Mouse (Mus musculus) CH12.LX (cell line): Measurements from ENCODE around the gene Krt12. TPM values are rescaled to one million over a fixed set of nuclear protein-coding genes. Genes with fewer than 3 reads are reported as not detected.

ENCODE experiments used
- DNase-seq: peaks from one replicate; pipeline ENCODE4 v3.0.0-alpha.2; 2013; ENCODE audit errors: extremely low read depth
- H3K27ac ChIP-seq: 2 replicates; pipeline ENCODE4 v1.5.1; 2012; ENCODE audit warnings: low read depth, mild to moderate bottlenecking, control low read depth, moderate library complexity; ENCODE audit not compliant: insufficient read depth
- H3K27me3 ChIP-seq: replicated peaks from 2 replicates; pipeline ENCODE3; 2012; ENCODE audit warnings: inconsistent platforms
- H3K36me3 ChIP-seq, 2 experiments: replicated peaks in 1 of 2; 2 replicates each; pipeline versions ENCODE3 to v1.6.1; 2012; ENCODE audit warnings: inconsistent platforms in 1 of 2, low read length in 1 of 2, mild to moderate bottlenecking in 1 of 2, mixed read lengths in 1 of 2, moderate library complexity in 1 of 2; ENCODE audit not compliant: control insufficient read depth in 1 of 2, insufficient read depth in 1 of 2
- H3K4me1 ChIP-seq, 2 experiments: 2 replicates each; pipeline ENCODE4 v1.6.1; 2012; ENCODE audit warnings: inconsistent platforms in 1 of 2, moderate library complexity in 1 of 2; ENCODE audit not compliant: insufficient read depth in 2 of 2, control insufficient read depth in 1 of 2
- H3K4me2 ChIP-seq: 2 replicates; pipeline ENCODE4 v1.6.1; 2012; ENCODE audit warnings: low read depth, mild to moderate bottlenecking, control low read depth; ENCODE audit not compliant: poor library complexity, insufficient read depth, severe bottlenecking
- H3K4me3 ChIP-seq, 3 experiments: fragments of 150-350 bp in 1 of 3; sonication (generic) in 1 of 3; replicated peaks in 1 of 3; 2 replicates each; pipeline versions ENCODE3 to v1.5.1; 2011 to 2012; ENCODE audit warnings: low read depth in 2 of 3, low read length in 2 of 3, mild to moderate bottlenecking in 2 of 3, moderate library complexity in 2 of 3, control low read depth in 1 of 3, improper control_type of control experiment in 1 of 3, inconsistent platforms in 1 of 3, mixed read lengths in 1 of 3; ENCODE audit not compliant: poor library complexity in 1 of 3
- H3K79me2 ChIP-seq: replicated peaks from 2 replicates; pipeline ENCODE4 v1.6.1; 2012; ENCODE audit warnings: mild to moderate bottlenecking, moderate library complexity; ENCODE audit not compliant: control insufficient read depth, poor library complexity, insufficient read depth, severe bottlenecking; ENCODE audit errors: extremely low read depth
- H3K9ac ChIP-seq: 2 replicates; pipeline ENCODE4 v1.6.1; 2012; ENCODE audit warnings: low read depth, mild to moderate bottlenecking, control low read depth, moderate library complexity; ENCODE audit not compliant: insufficient read depth
- H3K9me3 ChIP-seq: replicated peaks from 2 replicates; pipeline ENCODE3; 2012; ENCODE audit warnings: low read length, inconsistent platforms, mixed read lengths
- BHLHE40 ChIP-seq: IDR thresholded peaks from 2 replicates; pipeline ENCODE4 v1.6.1; 2011; ENCODE audit warnings: mild to moderate bottlenecking, low read depth, low read length, improper control_type of control experiment
- CHD1 ChIP-seq: IDR thresholded peaks from 2 replicates; pipeline ENCODE4 v1.6.1; 2012; ENCODE audit warnings: low read depth, low read length, improper control_type of control experiment, inconsistent platforms
- CHD2 ChIP-seq: IDR thresholded peaks from 2 replicates; pipeline ENCODE4 v1.6.1; 2011; ENCODE audit warnings: low read length, improper control_type of control experiment
- ELF1 ChIP-seq: IDR thresholded peaks from 2 replicates; pipeline ENCODE4 v1.6.1; 2014; ENCODE audit warnings: low read depth, mild to moderate bottlenecking, inconsistent platforms, low read length, improper control_type of control experiment
- HCFC1 ChIP-seq: IDR thresholded peaks from 2 replicates; pipeline ENCODE4 v1.6.1; 2012; ENCODE audit warnings: low read depth, mild to moderate bottlenecking, inconsistent platforms, low read length, improper control_type of control experiment
- IRF4 ChIP-seq: IDR thresholded peaks from 2 replicates; pipeline ENCODE4 v1.6.1; 2014; ENCODE audit warnings: low read depth, mild to moderate bottlenecking, inconsistent platforms, low read length, improper control_type of control experiment
- KAT2A ChIP-seq: IDR thresholded peaks from 2 replicates; pipeline ENCODE4 v1.6.1; 2012; ENCODE audit warnings: low read length, improper control_type of control experiment, inconsistent platforms; ENCODE audit not compliant: insufficient replicate concordance
- MAFK ChIP-seq: IDR thresholded peaks from 2 replicates; pipeline ENCODE4 v1.6.1; 2011; ENCODE audit warnings: low read length, improper control_type of control experiment; ENCODE audit not compliant: insufficient replicate concordance
- MAZ ChIP-seq: IDR thresholded peaks from 2 replicates; pipeline ENCODE4 v1.6.1; 2012; ENCODE audit warnings: low read depth, mild to moderate bottlenecking, inconsistent platforms, low read length, improper control_type of control experiment, moderate library complexity
- NELFE ChIP-seq: IDR thresholded peaks from 2 replicates; pipeline ENCODE4 v1.6.1; 2011; ENCODE audit warnings: low read depth, low read length, improper control_type of control experiment
- PAX5 ChIP-seq: IDR thresholded peaks from 2 replicates; pipeline ENCODE4 v1.6.1; 2012; ENCODE audit warnings: low read length, inconsistent platforms, mixed read lengths
- POLR2A ChIP-seq: IDR thresholded peaks from 2 replicates; pipeline ENCODE4 v1.6.1; 2011; ENCODE audit warnings: low read depth, mild to moderate bottlenecking, improper control_type of control experiment, low read length
- RAD21 ChIP-seq: IDR thresholded peaks from 2 replicates; pipeline ENCODE4 v1.6.1; 2011; ENCODE audit warnings: low read depth, mild to moderate bottlenecking, low read length, improper control_type of control experiment, moderate library complexity
- RCOR1 ChIP-seq: conservative IDR thresholded peaks from 2 replicates; pipeline ENCODE4 v1.6.1; 2012; ENCODE audit warnings: low read depth, mild to moderate bottlenecking, inconsistent platforms, low read length, improper control_type of control experiment
- SMC3 ChIP-seq: IDR thresholded peaks from 2 replicates; pipeline ENCODE4 v1.6.1; 2011; ENCODE audit warnings: low read depth, low read length, improper control_type of control experiment
- TBP ChIP-seq: conservative IDR thresholded peaks from 2 replicates; pipeline ENCODE4 v1.6.1; 2011; ENCODE audit warnings: low read depth, low read length, improper control_type of control experiment
- TCF12 ChIP-seq: IDR thresholded peaks from 2 replicates; pipeline ENCODE4 v1.6.1; 2014; ENCODE audit warnings: low read depth, mild to moderate bottlenecking, inconsistent platforms, low read length, improper control_type of control experiment
- UBTF ChIP-seq: IDR thresholded peaks from 2 replicates; pipeline ENCODE4 v1.6.1; 2012; ENCODE audit warnings: low read depth, mild to moderate bottlenecking, inconsistent platforms, low read length, improper control_type of control experiment, moderate library complexity
- USF2 ChIP-seq: conservative IDR thresholded peaks from 2 replicates; pipeline ENCODE4 v1.6.1; 2011; ENCODE audit warnings: low read depth, low read length, improper control_type of control experiment
- ZC3H11A ChIP-seq: IDR thresholded peaks from 2 replicates; pipeline ENCODE4 v1.6.1; 2012; ENCODE audit warnings: low read depth, mild to moderate bottlenecking, inconsistent platforms, low read length, improper control_type of control experiment
- ZKSCAN1 ChIP-seq: IDR thresholded peaks from 2 replicates; pipeline ENCODE4 v1.6.1; 2012; ENCODE audit warnings: low read depth, inconsistent platforms, low read length, improper control_type of control experiment, borderline replicate concordance
- ZMIZ1 ChIP-seq: IDR thresholded peaks from 2 replicates; pipeline ENCODE4 v1.6.1; 2012; ENCODE audit warnings: low read depth, mild to moderate bottlenecking, inconsistent platforms, low read length, improper control_type of control experiment
- dilution Hi-C: fragments of 300-500 bp; cut with MboI; formaldehyde crosslinking; loops from 2 replicates; pipeline ENCODE4 v1.14.3; 2020; ENCODE audit warnings: low sequenced_read_pairs; ENCODE audit not compliant: extremely low pct_unique_long_range_greater_than_20kb, extremely low pct_ligation_motif_present
- in situ Hi-C: fragments of 300-500 bp; cut with MboI; formaldehyde crosslinking; loops from 3 replicates; pipeline ENCODE4 v1.14.3; 2019; ENCODE audit warnings: low sequenced_read_pairs, low pct_ligation_motif_present, low pct_unique_long_range_greater_than_20kb, mixed read lengths
- polyA plus RNA-seq: library from polyadenylated mRNA; unstranded; fragments of >175 nt; gene quantifications from 2 replicates; pipeline ENCODE4 v1.2.1, GENCODE M21; 2012; ENCODE audit warnings: low read depth; ENCODE audit not compliant: insufficient read length
- total RNA-seq, 2 experiments: library from RNA; depleted of rRNA; stranded (reverse); fragments of 300-350 nt in 1 of 2; fragments of >200 nt in 1 of 2; gene quantifications; 2 replicates each; pipeline ENCODE4 v1.2.3; 2012 to 2014

Krt12 gene
- total and polyA plus RNA-seq, 3 experiments = not detected

DNA sequence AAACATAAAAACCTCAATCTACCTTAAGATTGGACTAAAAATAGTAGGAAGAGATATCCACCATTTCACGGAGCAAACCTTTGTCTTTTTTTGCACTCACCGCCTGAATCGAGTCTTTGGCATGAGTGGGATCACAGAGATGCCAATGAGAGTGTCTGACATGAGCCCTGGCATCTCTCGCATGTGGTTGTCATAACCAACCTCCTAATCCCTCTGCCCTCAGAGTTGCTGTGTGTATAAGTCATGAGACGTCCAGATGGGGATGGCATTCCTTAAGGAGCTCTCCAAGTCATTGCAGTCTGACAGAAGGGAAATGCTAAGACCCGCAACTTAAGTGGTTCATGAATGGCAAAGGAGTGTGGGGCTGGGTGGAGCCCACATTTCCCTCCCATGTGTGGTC, 30.7 kb downstream of the Krt12 start:
- Histone ChIP-seq H3K27me3 (peaks cover 6% of the 10 kb centered on the region), H3K36me3 (peaks cover 6 to 32% of the 10 kb centered on the region in 2 experiments), H3K9ac (no peak overlapping the region), H3K27ac (no peak overlapping the region), H3K4me3 (no peak overlapping the region), H3K9me3 (no peaks in the 10 kb centered on the region), H3K4me1 (peaks cover 0 to 8% of the 10 kb centered on the region in 2 experiments; a peak in 2 of 4 replicates), H3K79me2 (no peaks in the 10 kb centered on the region), H3K4me2 (no peak overlapping the region)
- dilution Hi-C loops (no loop called here), in situ Hi-C loops (loop anchor here (25.0 kb wide), 1 partner anchor 896 kb away; no protein-coding TSS in a partner anchor)
- no peak for DNase-seq
- TF ChIP-seq MAFK (no peak), POLR2A (no peak), ZMIZ1 (no peak)

DNA sequence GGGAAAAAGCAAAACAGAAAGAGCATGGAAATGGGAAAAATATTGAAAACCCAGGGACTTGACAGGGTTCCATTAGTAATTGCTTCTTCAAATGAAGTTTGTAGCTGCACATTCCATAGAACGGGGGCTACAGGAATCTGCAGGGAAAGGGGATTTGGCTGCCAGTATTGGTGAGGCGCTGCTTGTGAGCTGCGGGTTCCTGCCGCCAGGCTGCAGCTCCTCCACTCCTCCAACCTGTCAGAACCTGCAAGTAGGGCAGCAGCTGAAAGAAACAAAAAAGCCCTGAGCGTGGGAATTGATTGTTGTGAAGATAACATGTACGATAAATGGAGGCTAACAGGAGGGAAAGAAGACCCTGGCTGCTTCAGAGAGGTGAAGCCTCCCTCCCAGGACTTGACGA, 31.2 kb downstream of the Krt12 start:
- Histone ChIP-seq H3K4me1 (peaks cover 0 to 10% of the 10 kb centered on the region in 2 experiments; a peak in 2 of 4 replicates), H3K9ac (no peak overlapping the region), H3K4me3 (no peak overlapping the region), H3K36me3 (peaks cover 6 to 32% of the 10 kb centered on the region in 2 experiments), H3K27me3 (peaks cover 3% of the 10 kb centered on the region), H3K9me3 (no peaks in the 10 kb centered on the region), H3K27ac (no peak overlapping the region), H3K79me2 (no peaks in the 10 kb centered on the region), H3K4me2 (no peak overlapping the region)
- no peak for DNase-seq
- in situ Hi-C loops (loop anchor here (25.0 kb wide), 1 partner anchor 896 kb away; no protein-coding TSS in a partner anchor), dilution Hi-C loops (no loop called here)
- no peak for TF ChIP-seq BHLHE40

DNA sequence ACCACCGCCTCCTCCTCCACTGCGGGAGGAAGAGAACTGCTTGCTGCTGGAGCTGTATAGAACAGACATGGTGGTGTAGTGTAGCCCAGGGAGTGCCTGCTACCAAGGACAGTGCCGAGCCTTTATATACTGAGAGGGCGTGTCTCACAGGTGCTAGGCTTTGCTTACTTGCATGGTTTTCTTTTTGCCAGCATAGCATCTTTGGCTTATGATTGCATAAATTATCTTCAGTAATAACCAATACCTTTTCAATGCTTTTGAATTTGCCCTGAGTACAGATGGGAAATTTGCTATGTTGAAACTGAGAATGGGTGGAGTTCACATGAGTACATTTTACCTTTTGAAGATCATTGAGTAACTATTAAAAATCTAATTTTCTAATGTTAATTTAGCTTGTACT, 32.8 kb downstream of the Krt12 start, which contains the start of gene Krt10:
Krt10 (minus strand) TSS at position 101 of the 400 bp plus-strand sequence.
- H3K9me3 ChIP-seq = no peaks in the 10 kb centered on the region
- H3K27me3 ChIP-seq = no peaks in the 10 kb centered on the region
- H3K27ac ChIP-seq = no peak within 1 kb of the TSS
- no peak within 1 kb of the TSS for H3K4me3 ChIP-seq
- H3K4me2 ChIP-seq = no peak within 1 kb of the TSS
- peaks cover 6 to 32% of the 10 kb centered on the region in 2 experiments for H3K36me3 ChIP-seq
- in situ Hi-C loops = loop anchor here (25.0 kb wide), 1 partner anchor 898 kb away; no protein-coding TSS in a partner anchor
- dilution Hi-C loops = no loop called here
- DNase-seq = no peak
- peaks cover 3 to 17% of the 10 kb centered on the region in 2 experiments for H3K4me1 ChIP-seq
- no peaks in the 10 kb centered on the region for H3K79me2 ChIP-seq
- no peak within 1 kb of the TSS for H3K9ac ChIP-seq
- no peak for TF ChIP-seq TCF12
- TF ChIP-seq CHD2 = no peak
- no peak for TF ChIP-seq SMC3
- no peak for TF ChIP-seq ZMIZ1
- TF ChIP-seq NELFE = no peak
- no peak for TF ChIP-seq ZKSCAN1
- TF ChIP-seq ZC3H11A = no peak
- no peak for TF ChIP-seq ELF1
- no peak for TF ChIP-seq TBP
- TF ChIP-seq KAT2A = no peak
- no peak for TF ChIP-seq CHD1
- no peak for TF ChIP-seq RAD21
- TF ChIP-seq RCOR1 = no peak
- TF ChIP-seq IRF4 = no peak
- no peak for TF ChIP-seq PAX5
- no peak for TF ChIP-seq USF2
- TF ChIP-seq UBTF = no peak
- no peak for TF ChIP-seq HCFC1
- TF ChIP-seq MAZ = no peak
